Mouse (Mus musculus): Measurements from ENCODE around the gene Amz1. TPM values are rescaled to one million over a fixed set of nuclear protein-coding genes. Genes with fewer than 3 reads are reported as not detected.

The Amz1 gene
- total and polyA plus RNA-seq, 3 experiments: 7.5 to 12.4 (median 8.3) TPM

DNA sequence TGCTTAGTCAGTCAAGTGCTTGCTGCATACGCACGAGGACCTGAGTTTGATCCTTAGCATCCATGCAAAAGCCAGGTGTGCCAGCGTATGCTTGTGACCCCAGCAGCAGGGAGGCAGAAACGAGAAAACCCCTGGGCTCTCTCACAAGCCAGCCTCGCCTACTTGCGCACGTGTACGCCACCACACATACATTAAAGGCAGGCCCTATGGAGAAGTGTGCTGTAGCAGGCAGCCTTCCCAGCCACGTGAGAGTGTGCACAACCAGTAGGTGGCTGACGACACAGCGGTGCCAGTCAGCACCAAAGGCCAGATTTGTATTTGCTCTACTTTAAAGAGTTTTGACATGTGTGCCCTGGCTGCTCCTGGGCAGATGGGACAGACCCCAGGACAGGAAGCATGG lies 48.3 kb upstream of the Amz1 start:
- Histone ChIP-seq H3K4me3 (replicated peaks in 1 of 3; ENCODE audit: low read depth in 2 of 3, low read length in 2 of 3, poor library complexity in 1 of 3) (no peak overlapping the region), H3K36me3 (replicated peaks in 1 of 2; ENCODE audit: control insufficient read depth in 1 of 2, insufficient read depth in 1 of 2, low read length in 1 of 2) (peaks cover 12 to 68% of the 10 kb centered on the region in 2 experiments), H3K27me3 (replicated peaks) (no peaks in the 10 kb centered on the region), H3K27ac (ENCODE audit: insufficient read depth, low read depth) (no peak overlapping the region), H3K79me2 (replicated peaks; ENCODE audit: control insufficient read depth, extremely low read depth, insufficient read depth, poor library complexity, severe bottlenecking) (no peaks in the 10 kb centered on the region), H3K4me1 (ENCODE audit: control insufficient read depth in 1 of 2, insufficient read depth in 2 of 2) (peaks cover 0 to 35% of the 10 kb centered on the region in 2 experiments; a peak in 2 of 4 replicates), H3K9me3 (replicated peaks; ENCODE audit: low read length) (no peaks in the 10 kb centered on the region), H3K4me2 (ENCODE audit: insufficient read depth, low read depth, poor library complexity, severe bottlenecking) (no peak overlapping the region), H3K9ac (ENCODE audit: insufficient read depth, low read depth) (no peak overlapping the region)
- dilution Hi-C loops (cut with MboI; ENCODE audit: extremely low pct_ligation_motif_present, extremely low pct_unique_long_range_greater_than_20kb, low sequenced_read_pairs) (no loop called here), in situ Hi-C loops (cut with MboI; ENCODE audit: low pct_ligation_motif_present, low pct_unique_long_range_greater_than_20kb, low sequenced_read_pairs) (loop anchor here (5.0 kb wide), 1 partner anchor 43 kb away; no protein-coding TSS in a partner anchor)
- DNase-seq (ENCODE audit: extremely low read depth): no peak
- TF ChIP-seq TBP (conservative IDR thresholded peaks at IDR 0.05; ENCODE audit: low read depth, low read length) (no peak), ZNF384 (IDR thresholded peaks at IDR 0.05; ENCODE audit: low read depth, low read length) (no peak), MEF2A (IDR thresholded peaks at IDR 0.05; ENCODE audit: borderline replicate concordance, low read depth, low read length) (no peak), UBTF (IDR thresholded peaks at IDR 0.05; ENCODE audit: low read depth, low read length) (no peak), MYC (IDR thresholded peaks at IDR 0.05; ENCODE audit: low read depth, low read length) (no peak), KAT2A (IDR thresholded peaks at IDR 0.05; ENCODE audit: insufficient replicate concordance, low read length) (no peak), PAX5 (IDR thresholded peaks at IDR 0.05; ENCODE audit: low read length) (no peak), JUN (IDR thresholded peaks at IDR 0.05; ENCODE audit: insufficient read depth, low read depth, low read length) (no peak), POLR2AphosphoS2 (IDR thresholded peaks at IDR 0.05; ENCODE audit: low read depth, low read length) (no peak), ZMIZ1 (IDR thresholded peaks at IDR 0.05; ENCODE audit: low read depth, low read length) (no peak), RAD21 (IDR thresholded peaks at IDR 0.05; ENCODE audit: low read depth, low read length) (no peak)

DNA sequence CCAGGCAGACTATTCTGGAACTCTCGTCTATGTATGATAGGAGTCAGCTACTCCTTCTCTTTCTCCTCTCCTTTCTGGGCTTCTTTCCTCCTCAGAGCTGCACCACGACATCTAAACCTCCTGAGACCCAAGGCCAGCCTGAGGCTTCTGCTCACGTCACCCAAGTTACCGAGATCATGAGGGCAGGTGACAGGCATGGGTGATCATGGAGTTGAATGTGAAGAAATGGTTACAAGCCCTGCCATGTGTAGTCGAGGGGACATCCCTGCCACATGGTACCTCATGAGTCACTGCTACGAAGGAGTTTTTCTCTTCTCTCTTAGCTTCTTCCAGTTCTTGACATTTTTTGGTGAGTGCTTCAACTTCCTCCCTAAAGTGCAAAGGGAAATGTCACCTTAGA lies 46.8 kb upstream of the Amz1 start:
- no peak overlapping the region for H3K27ac ChIP-seq (ENCODE audit: insufficient read depth, low read depth)
- peak; percentile 70 for DNase-seq (ENCODE audit: extremely low read depth)
- H3K4me1 ChIP-seq (ENCODE audit: control insufficient read depth in 1 of 2, insufficient read depth in 2 of 2): peaks cover 0 to 36% of the 10 kb centered on the region in 2 experiments; a peak in 2 of 4 replicates
- TF ChIP-seq UBTF (IDR thresholded peaks at IDR 0.05; ENCODE audit: low read depth, low read length) (no peak), MAX (IDR thresholded peaks at IDR 0.05; ENCODE audit: low read length) (no peak), POLR2AphosphoS2 (IDR thresholded peaks at IDR 0.05; ENCODE audit: low read depth, low read length) (no peak), BHLHE40 (IDR thresholded peaks at IDR 0.05; ENCODE audit: low read depth, low read length) (peak; percentile 57), ETS1 (conservative IDR thresholded peaks at IDR 0.05; ENCODE audit: low read depth, low read length) (peak; percentile 53), GABPA (IDR thresholded peaks at IDR 0.05; ENCODE audit: insufficient replicate concordance, low read depth, low read length) (no peak)
- no peak overlapping the region for H3K9ac ChIP-seq (ENCODE audit: insufficient read depth, low read depth)
- dilution Hi-C loops (cut with MboI; ENCODE audit: extremely low pct_ligation_motif_present, extremely low pct_unique_long_range_greater_than_20kb, low sequenced_read_pairs) (no loop called here), in situ Hi-C loops (cut with MboI; ENCODE audit: low pct_ligation_motif_present, low pct_unique_long_range_greater_than_20kb, low sequenced_read_pairs) (loop anchor here (5.0 kb wide), 1 partner anchor 45 kb away; no protein-coding TSS in a partner anchor)
- H3K27me3 ChIP-seq (replicated peaks): no peaks in the 10 kb centered on the region
- H3K4me3 ChIP-seq (replicated peaks in 1 of 3; ENCODE audit: low read depth in 2 of 3, low read length in 2 of 3, poor library complexity in 1 of 3): no peak overlapping the region
- no peaks in the 10 kb centered on the region for H3K9me3 ChIP-seq (replicated peaks; ENCODE audit: low read length)
- no peaks in the 10 kb centered on the region for H3K79me2 ChIP-seq (replicated peaks; ENCODE audit: control insufficient read depth, extremely low read depth, insufficient read depth, poor library complexity, severe bottlenecking)
- no peak overlapping the region for H3K4me2 ChIP-seq (ENCODE audit: insufficient read depth, low read depth, poor library complexity, severe bottlenecking)
- H3K36me3 ChIP-seq (replicated peaks in 1 of 2; ENCODE audit: control insufficient read depth in 1 of 2, insufficient read depth in 1 of 2, low read length in 1 of 2): peaks cover 9 to 57% of the 10 kb centered on the region in 2 experiments
